Mouse (Mus musculus): ENCODE results near the gene Zic2. TPM values are rescaled to one million over a fixed set of nuclear protein-coding genes. Genes with fewer than 3 reads are reported as not detected.
"Not testable (repeated sequence)": the region's sequence is repeated elsewhere in the genome, so short reads cannot be mapped to it uniquely, and the experiment has no call there.

The Zic2 gene
- total RNA-seq (2022), result not detected

DNA sequence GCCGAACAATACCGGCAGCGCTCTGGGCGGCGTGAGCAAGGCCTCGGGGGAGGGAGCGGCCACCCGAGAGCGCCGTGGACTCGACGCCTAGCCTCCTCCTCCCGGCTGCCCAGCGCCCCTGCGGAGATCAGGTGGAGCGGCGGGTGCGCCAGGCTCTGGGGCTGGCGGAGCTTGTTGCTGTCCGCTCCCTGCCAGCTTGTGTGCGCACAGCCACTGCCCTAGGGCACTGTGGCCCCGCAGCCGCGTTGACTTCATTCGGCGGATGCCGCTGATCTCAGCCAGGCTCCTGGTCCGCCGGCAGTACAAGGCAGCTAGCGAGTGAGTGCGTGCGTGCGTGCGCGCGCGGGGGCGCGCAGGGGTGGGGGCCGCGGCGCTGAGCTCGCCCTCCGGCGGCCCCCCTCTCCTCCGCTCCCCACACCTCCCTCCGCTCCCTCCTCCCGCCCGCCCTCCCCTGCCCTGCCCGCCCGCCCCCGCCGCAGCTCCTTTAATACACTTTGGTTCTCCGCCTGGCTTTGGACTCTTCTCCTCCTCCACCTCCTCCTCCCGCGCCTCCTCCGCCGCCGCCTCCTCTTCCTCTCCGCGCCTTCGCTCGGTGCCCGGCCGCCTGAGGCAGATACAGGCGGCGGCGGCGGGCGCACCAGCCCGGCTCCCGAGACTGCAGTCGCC is at the start of gene Zic2:
Gene Zic2 (plus strand): TSS at position 545 of the 666 bp plus-strand sequence.
- no peak for DNase-seq (ENCODE audit: low spot score in 2 of 2)

DNA sequence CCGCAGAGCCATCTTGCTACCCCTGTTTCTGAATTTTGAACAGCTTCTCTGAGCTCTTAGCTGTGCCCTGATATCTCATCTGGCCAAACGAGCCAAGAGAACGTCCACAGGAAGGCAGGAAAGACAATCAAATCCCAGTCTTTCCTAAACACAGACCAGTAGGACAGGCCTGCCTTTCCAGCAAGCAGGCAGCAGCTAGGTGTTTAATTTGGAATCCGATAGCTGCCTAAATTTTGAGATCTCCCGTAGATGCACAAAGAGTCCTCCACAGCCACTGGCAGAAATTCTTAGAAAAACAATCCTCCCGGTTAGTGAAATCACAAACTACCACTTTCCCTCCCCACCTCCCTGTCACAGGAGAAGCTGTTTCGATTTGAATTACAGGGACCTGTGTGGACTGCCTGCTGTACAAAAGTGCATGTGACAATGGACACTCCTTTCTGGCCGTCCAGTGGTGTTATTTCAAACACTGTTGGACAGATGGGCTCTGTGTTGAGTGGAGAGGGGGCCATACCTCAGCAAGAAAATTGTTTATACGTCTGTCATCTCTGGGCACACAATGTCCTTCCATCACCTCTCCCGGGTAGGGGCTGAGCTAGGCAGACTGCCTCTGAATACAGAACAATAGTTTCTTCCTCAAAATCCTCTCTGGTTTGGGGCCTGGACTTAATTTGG is 48.6 kb upstream of the Zic2 start:
- no peak for DNase-seq (ENCODE audit: low spot score in 2 of 2)

DNA sequence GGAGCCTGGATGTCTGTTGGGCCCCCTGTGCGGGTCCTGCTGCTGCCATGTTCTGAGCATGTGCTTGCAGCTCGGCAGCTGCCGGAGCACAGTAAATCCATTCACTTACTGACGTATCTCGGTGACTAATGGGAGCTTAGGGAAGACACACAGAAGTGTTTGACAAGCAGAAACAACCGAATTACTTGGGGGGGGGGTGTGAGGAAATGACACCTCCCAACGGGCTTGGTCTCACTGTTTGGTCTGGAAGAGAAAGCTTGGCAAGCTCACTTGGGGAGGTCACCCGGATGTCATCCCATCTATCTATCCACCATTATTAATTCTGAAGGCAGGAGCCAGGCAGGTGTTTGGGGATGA is 48.1 kb upstream of the Zic2 start:
- DNase-seq (ENCODE audit: low spot score in 2 of 2), result no peak

DNA sequence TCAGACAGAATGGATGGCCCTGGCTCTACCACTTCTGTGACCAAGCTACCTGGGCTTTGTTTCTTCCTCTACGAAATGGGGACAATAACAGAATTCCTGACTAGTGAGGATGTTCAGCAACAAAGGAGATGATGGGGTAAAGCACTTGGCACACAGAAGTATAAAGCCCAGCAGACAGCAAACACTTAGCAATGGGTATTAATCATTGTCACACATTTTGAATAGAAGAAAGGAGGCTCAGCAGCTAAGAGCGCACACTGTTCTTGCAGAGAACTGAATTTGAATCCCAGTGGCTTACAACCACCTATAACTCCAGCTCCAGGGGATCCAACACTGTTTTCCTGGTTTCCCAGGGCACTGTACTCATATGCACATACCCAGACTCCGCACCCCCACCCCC is 47.6 kb upstream of the Zic2 start:
- DNase-seq (ENCODE audit: low spot score in 2 of 2), result no peak

DNA sequence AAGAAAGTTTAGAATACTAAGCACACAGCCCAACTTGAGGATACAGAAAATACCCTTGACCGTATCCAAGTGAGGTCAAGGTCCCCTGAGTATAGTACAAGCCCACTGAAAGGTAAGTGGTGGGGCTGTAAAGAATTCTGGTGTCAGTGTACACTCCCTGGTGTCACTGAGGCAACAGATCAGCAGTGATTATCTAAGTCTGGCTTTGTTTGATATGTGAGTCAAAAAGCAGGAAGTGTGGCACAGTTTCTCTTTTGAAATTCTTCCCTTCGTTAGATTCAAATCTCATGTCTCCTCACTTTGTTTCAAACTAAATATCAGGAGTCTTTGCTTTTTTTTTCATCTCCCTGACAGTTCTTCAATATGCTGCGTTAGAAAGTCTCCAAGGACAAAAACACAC is 42.7 kb upstream of the Zic2 start:
- DNase-seq (ENCODE audit: low spot score in 2 of 2), result no peak

DNA sequence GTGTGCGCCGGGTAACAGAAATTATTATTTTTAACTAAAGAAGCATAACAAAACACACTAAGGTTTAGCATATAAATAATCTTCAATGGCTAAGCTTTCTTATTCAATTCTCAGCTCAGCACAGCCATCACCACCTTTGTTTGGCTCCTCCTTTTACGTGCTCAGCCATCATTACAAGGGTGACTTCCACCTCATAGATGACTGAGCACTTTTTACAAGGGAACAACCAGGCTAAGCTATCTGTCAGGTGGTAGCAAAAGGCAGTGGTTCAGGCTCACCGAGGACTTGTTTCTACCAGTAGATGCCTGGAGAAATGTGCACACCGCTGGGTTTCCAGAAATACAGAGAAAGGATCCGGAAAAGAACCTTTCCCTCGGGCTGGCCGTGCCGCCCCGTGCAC is 41.2 kb upstream of the Zic2 start:
- no peak for DNase-seq (ENCODE audit: low spot score in 2 of 2)

DNA sequence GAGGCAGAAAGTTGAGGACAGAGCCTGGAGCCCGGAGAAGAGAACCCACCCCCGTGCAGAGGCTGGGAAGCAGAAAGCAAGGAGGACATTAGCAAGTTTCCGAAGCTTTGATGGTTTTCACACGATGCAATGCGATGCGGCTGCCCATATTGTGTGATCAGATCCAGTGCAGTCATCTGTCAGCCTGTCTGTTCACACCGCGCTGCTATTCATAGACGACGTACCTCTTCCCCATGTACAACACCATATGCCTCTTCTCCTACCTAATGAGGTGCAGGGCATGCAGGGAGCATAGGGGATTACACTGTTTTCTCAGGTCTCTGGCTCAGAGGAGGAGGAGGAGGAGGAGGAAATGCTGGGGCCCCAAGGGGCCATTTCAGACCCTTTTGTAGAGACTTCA is 38.4 kb upstream of the Zic2 start:
- DNase-seq (ENCODE audit: low spot score in 2 of 2), result no peak

DNA sequence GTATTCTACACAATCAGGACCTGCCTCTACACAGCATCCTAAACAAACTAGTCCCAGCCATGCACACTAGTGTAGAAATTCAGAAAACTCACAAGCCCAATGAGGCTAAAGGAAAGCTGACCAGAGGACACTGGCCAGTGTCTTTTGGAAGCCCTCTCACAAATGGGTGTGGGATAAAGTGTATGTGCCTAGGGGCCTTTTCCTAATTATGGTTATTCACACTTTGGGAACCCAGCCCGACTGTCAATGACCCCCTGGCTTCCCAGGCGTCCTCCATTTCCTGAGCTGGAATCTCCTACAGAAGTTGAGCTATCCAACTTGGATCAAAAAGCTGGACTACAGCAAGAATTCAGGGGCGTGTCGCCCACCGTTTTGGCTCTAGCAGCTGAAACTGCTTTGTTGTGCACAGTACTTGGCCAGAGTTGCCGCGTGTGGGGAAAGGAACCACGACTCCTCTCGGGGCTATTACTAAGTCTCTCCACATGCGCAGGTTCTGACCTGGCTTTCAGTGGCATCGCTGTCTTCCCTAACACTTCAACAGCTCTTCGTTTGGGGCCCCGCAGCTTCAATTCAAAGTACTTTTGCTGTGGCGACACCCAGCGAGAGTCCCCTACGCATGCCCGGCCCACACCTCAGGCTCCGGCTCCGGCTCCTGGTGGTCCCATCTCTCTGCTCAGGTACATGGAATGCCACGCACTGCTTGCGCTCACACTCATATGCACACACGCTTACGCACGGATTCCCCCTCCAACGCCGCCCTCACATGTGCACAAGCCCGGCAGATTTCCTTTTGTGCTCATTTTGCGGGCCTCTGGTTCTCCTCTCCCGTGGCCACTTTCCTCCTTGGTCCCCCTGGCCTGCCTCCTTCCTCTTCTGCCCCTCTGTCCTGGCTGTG is 25.4 kb upstream of the Zic2 start:
- no peak for DNase-seq (ENCODE audit: low spot score in 2 of 2)

DNA sequence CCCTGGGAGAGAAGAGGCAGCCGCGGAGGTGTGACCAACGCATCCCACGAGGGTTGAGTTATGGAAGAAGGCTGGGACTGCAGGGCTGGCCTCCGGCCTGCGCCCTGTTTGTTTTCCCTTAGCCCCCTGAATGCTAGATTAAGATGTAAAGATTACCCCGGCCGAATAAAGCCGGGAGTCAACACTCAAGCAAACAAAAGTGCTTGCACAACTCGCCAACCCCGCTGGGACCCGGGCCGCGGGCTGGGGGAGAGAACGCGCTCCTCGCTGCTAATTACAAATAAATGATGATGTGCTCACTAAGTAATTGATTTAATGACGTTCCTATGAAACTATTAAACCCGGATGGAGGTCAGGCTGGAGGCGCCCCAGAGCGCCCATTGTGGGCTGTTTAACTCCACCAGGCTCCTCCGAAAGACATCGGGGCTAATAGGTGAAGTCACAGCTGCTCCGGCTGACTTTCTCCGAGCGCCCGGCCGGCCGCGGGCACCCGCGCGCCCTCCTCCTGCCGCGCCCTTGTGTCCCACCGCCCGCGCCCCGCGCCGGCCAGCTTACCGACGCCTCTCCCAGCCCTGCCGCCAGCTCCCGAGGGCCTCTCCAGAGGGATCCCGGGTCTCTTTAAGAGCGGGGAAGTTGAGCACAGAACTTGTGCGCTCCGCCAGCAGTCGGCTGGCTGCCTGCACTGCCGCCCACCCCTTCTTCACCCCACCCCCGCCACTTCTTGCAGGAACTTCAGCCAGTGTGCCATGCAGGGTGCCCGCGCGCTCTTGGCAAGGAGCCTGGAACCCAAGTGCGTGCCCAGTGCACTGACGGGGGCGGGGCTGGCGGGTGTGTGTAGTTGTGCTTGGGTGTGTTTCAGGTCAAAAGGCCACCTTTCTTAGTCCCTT is 24.5 kb upstream of the Zic2 start, which contains the start of gene Gm5089:
Gene Gm5089 (minus strand): TSS at position 620 of the 887 bp plus-strand sequence.
- DNase-seq (ENCODE audit: low spot score in 2 of 2), result no peak

DNA sequence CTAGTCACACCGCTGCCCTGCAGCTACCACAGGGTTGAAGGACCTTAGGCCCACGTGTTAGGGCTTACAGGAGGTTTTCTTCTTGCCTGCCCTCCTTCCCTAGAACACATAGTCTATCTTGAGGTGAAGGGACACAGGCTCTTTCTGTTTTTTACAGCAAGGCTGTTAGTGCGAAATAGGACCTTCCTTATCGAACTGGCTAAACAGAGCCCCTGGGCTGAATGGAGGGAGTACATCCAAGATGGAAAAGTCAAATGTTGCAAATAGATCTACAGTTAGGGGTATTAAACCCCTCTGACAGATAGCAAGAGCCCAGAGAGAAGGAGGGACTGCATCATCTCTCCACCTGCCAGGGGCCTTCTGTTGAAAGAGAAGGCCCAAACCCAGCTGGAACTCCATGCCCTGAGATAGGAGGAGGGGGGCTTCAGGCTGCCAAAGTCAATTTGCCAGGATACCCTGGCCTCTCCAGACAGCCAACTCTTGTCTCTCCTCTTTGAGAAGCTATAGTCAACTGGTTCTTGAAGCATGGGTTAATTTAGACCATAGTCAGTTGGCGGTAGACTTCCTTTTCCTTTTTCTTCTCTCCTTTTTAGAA is 23.6 kb upstream of the Zic2 start:
- no peak for DNase-seq (ENCODE audit: low spot score in 2 of 2)

DNA sequence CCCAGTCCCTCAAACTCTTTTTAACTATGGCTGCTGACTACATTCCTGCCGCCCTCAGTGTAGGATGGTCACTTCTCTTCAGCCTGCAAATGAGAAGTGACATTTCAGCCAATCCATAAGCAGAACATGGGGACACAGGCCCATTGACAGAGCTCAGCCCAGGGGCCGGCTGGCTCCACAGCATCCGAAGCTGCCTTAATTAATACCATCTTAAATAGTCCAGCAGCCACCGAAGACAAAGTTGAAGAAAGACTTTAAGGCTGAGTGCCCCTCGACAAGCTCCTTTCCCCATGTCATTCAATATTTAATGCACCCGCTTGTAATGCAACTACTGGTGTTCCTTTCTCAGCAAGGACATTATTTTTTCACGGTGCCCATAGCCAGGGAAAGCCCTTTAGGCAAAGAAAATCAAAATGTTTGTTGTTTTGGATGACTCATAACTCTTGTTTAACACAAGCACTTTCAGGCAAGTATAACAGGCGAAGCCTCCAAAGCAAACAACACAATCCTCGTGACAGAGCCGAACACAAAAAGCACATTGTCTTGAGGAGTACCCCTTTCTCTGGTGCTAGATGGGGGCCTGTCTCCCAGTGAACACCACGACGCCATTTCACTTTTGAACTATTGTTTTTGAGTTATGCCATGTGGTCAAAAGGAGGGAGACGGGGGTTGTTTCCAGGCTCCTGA is 22.4 kb upstream of the Zic2 start:
- no peak for DNase-seq (ENCODE audit: low spot score in 2 of 2)

DNA sequence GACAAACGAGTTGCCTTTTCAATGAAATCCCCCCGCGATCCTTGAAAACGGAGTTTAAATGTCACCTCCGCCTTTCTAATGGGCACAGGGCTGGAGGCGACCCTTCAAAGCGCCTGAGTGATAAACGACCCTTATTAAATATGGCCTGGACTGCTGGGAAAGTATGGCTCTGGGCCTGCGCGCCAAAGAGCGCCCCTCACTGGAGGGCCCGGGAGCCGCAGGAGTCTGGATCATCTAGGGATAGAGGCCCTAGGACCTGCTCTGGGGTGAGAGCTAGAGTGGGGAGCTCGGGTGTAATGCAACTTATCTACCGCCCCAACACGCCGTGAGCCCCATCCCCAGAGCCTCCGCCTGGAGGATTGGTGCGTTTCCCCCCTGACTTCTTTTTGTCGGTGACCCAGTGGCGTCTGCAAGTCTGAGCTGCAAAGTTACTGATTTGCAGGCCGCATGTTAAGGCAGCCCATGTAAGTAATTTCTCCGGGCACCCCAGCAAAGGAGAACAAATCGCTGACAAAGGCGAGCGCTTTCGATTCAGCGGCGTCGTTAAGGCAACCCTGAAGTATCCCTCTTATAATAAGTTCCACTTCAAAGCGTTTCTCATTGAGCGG is 21.7 kb upstream of the Zic2 start:
- no peak for DNase-seq (ENCODE audit: low spot score in 2 of 2)

DNA sequence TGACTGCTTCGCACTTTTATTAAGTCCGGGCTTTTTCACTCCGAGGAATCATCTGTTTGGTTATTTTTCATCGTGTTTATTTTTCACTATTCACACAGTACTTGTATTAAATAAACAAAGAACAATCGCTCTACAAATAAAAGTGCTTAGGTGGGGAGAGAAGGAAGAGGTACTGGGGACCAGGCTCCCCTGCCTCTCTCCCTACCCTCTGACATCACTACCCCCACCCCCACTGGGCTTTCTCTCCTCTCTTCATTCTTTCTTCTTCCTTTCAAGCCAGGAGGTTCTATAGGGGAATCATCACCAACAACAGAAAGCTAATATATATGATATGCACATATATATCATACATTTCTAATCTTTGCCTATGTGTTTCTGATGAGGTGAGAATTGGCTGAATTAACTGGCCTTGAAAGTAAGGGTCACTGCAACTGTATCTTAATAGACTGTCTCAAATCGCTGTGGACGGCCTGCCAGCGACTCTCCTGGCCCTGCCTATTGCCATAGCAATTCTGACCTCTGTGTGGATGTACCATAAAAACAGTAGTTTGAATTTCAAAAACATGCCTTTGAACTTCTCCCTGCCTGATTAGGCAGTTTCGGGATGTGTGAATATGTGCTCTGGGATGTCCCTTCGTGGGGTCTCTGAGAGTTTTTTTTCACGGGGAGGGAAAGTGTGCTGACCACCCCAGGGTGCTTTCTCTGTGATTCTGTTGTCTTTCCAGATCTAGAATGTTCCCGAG is 21.1 kb upstream of the Zic2 start:
- no peak for DNase-seq (ENCODE audit: low spot score in 2 of 2)

DNA sequence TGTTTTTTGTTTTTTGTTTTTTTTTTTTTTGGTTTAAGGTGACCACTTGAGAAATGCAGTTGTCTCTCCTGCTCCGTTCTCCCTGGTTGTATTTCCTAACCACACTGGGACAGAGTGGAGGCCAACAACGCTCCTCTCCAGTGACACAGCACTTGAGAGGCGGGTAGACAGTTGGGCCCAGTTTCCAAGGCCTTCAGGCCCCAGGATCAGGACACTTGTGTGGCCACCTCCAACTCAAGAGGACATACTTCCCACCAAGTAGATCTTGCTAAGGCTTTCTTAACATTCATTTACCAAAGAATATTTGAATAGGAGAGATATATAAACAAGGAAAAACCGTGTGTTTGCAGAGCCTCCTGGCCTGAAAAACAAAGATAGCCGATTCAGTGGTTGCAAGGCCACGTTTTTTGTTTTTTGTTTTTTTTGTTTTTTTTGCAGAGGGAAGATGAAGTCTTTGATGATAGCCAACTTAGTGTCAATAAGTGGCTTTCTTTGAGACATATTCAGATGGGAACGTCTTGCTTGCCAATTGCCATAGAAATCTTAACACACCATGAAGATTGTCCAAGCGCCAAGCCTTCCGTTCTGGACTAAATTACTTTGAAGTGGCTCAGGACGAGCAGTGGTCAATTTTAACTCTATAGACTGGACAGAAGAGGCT is 20.2 kb upstream of the Zic2 start:
- no peak for DNase-seq (ENCODE audit: low spot score in 2 of 2)

DNA sequence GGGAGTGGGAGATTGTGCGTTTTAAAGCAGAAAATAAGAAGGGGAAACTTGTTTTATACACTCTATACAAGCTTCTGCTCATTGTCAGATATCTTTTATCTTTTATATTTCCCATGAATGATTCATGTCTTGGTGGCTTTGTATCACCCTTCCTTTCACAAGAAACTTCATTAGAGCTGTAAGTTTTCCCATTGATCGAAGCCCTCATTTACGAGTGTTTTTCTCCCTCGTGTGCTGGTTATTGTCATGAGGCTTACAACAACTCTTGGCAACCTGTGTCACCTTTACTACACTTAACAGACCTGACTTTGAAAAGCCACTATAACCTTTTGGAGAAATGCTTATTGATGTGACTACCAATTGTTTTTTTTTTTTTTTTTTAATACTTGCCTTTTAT is 19.7 kb upstream of the Zic2 start:
- no peak for DNase-seq (ENCODE audit: low spot score in 2 of 2)

DNA sequence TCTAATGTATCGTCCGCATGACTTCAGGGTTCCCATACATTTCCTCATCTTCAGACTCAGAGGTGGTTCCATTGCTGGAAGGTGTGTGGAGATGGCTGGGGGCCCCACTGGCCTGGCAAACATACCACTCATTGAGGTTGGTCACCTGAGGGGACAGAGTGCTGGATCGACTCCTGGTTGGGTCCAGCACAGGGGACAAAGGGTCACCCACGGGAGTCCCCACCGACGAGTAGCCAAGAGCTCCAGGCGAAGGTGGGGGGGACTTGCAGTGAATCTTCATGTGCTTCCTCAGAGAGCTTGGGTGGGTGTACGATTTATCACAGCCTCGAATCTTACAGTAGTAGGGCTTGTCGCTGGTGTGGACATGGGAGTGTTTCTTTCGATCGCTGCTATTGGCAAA is 15.9 kb upstream of the Zic2 start:
- DNase-seq (ENCODE audit: low spot score in 2 of 2), result not testable (repeated sequence)

DNA sequence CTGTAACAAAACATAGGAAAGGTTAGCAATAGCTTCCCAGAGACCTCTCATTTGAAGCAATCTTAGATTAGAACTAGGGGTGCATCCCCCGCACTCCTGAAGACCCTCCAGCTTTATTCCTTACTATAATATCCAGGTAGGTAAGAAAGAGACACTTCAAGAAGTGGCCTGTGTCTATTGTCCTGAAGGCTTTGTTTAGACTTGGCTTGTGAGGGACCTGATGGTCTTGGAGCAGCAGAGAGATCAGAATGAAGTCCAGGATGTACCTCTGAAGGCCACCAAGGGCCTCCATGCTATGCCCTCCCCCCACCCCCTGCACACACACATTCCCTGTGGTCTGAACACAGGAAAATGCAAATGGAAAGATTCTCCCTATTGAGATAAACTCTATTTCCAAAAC is 15.5 kb upstream of the Zic2 start:
- DNase-seq (ENCODE audit: low spot score in 2 of 2), result no peak

DNA sequence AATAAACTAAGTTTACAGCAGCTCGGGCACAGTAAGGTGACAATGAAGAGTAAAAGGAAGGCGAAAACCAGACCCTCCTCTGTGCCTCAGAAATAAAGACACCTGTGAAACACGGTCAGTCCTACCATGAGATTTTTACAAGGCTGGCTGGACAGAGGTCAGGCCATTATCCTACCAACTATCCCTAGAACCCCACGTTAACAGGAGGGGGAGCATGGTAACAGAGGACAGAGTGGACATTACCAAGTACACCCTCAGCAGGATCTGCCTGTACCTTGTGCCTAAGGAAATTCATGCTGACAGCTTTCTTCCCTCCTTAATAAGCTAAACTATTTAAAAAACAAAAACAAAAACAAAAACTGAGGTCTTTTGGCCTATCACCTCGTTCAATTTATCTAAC is 15.0 kb upstream of the Zic2 start:
- DNase-seq (ENCODE audit: low spot score in 2 of 2), result no peak

DNA sequence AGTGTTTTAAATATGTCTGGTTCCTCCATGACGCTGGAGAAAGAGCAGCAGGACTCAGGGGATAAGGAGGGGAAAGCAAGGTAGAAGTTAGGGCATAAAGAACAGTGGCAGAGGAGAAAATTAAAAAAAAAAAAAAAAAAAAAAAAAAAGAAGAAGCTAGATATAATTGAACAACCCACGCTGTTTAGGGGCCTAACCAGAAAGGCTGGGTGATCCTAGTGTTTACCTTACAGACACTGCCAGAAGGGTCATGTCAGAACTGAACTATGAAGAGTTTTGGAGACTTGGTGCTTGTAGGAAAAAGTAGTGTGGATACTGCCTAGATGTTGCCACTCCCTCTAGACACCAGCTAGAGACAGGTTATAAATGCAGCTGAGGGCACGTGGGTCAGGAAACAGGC is 13.7 kb upstream of the Zic2 start:
- DNase-seq (ENCODE audit: low spot score in 2 of 2), result no peak
